Comparison of ENCODE assay signal across 15 mouse cellular contexts in the genomic region with DNA sequence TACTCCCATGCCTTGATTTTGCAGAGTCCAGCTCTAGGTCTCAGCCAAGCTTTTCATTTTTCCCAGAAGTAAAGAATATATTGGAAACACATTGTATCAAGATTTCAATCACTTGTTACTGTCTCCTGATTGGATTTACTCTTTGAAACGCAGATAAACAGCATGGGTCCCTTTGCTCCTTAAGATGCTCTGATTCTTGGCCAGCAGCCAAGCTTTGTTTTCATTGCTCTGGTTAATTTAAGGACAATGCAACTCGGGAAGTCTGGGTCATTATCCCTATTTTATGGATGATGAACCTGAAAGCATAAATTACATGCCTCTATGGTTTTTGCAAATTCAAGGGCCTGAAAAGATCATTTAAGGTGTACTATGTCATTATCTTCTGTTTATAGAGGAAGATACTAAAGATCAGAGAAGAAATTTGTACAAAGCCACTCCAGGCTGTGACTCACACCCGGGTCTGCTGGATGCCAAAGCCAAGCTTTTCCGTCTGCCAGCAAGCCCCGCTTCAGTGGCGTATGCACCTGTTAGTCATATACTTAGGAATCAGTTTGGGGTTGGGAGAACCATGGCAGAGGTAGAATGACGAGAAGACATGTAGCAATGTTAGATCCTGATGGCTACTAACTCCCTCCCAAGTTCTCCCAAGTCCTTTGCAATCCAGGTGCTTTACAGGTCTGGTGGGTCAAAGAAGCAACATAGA. TPM values are rescaled to one million over a fixed set of nuclear protein-coding genes. Genes with fewer than 3 reads are reported as not detected.
DNase-seq lines count a peak whose midpoint lies in the region; ATAC-seq and TF ChIP-seq lines count a peak whose summit lies in the region.
"Had no signal": no experiment of that assay in that cellular context is flagged by ENCODE, and none has a peak within 500 bp of the region (broad histone marks: within the 10 kb centered on the region; RNA-seq: fewer than 3 reads in every experiment).

No protein-coding gene starts in this region.

- H3K27me3 ChIP-seq in embryonic facial prominence, embryonic 14.5 days (replicated peaks; ENCODE audit: control insufficient read depth, insufficient read depth, low read length) = no peaks in the 10 kb centered on the region
- no peaks in the 10 kb centered on the region for H3K27me3 ChIP-seq in embryonic facial prominence, embryonic 10.5 days (replicated peaks; ENCODE audit: low read depth, poor library complexity, severe bottlenecking)
- H3K27me3 ChIP-seq in lung, embryonic 14.5 days (ENCODE audit: insufficient read depth, low read length) = no peaks in the 10 kb centered on the region
- H3K27me3 ChIP-seq in C2C12 (ENCODE audit: control insufficient read depth, insufficient read depth, insufficient read length) = no peaks in the 10 kb centered on the region
- no peaks in the 10 kb centered on the region for H3K27me3 ChIP-seq in limb, embryonic 10.5 days (ENCODE audit: low read depth, poor library complexity, severe bottlenecking)

- H3K9ac ChIP-seq in embryonic facial prominence, embryonic 14.5 days (ENCODE audit: low read depth, low read length) = no peak overlapping the region
- H3K9ac ChIP-seq in lung, embryonic 14.5 days = no peak overlapping the region

- H3ac ChIP-seq in C2C12 (ENCODE audit: control insufficient read depth, insufficient read length, low read depth) = no peak overlapping the region

- no peak for TF ChIP-seq CTCF in lung, embryonic 14.5 days (IDR thresholded peaks at IDR 0.05; ENCODE audit: low read depth)
- no peak for TF ChIP-seq CTCF in lung, adult 2 months (IDR thresholded peaks at IDR 0.05; ENCODE audit: insufficient read depth, low read length)
- TF ChIP-seq CTCF in C2C12 (IDR thresholded peaks at IDR 0.05; ENCODE audit: control insufficient read depth, insufficient read depth, insufficient read length) = no peak

- no peak overlapping the region for H3K4me2 ChIP-seq in embryonic facial prominence, embryonic 14.5 days (ENCODE audit: low read depth, low read length)
- H3K4me2 ChIP-seq in lung, embryonic 14.5 days = no peak overlapping the region
- H3K4me2 ChIP-seq: liver, embryonic 11.5 days; midbrain, embryonic 11.5 days had no signal

- DNase-seq in embryonic facial prominence, embryonic 14.5 days (ENCODE audit: low spot score) = peak; percentile 41
- DNase-seq in embryonic facial prominence, embryonic 10.5 days (ENCODE audit: low spot score) = no peak
- peak; percentile 25 for DNase-seq in lung, embryonic 14.5 days
- DNase-seq in lung, adult 2 months = no peak
- DNase-seq in adrenal gland, postnatal 14 days = peak; percentile 65
- no peak for DNase-seq in limb, embryonic 10.5 days (ENCODE audit: low spot score)
- no peak for DNase-seq in left cerebral cortex, adult 9 months (ENCODE audit: low spot score in 2 of 2)
- DNase-seq: gastrocnemius, postnatal 10 days; heart, postnatal 36 days had no signal

- H3K4me1 ChIP-seq in embryonic facial prominence, embryonic 14.5 days (ENCODE audit: control insufficient read depth, insufficient read depth, low read length) = no peaks in the 10 kb centered on the region
- H3K4me1 ChIP-seq in embryonic facial prominence, embryonic 10.5 days = no peaks in the 10 kb centered on the region
- no peaks in the 10 kb centered on the region for H3K4me1 ChIP-seq in lung, embryonic 14.5 days (ENCODE audit: insufficient read depth)
- H3K4me1 ChIP-seq in lung, adult 2 months (ENCODE audit: control insufficient read depth, insufficient read depth, low read length) = no peaks in the 10 kb centered on the region
- H3K4me1 ChIP-seq in limb, embryonic 10.5 days = no peaks in the 10 kb centered on the region

- ATAC-seq in embryonic facial prominence, embryonic 14.5 days (ENCODE audit: low read depth) = no peak
- no peak for ATAC-seq in lung, embryonic 14.5 days (ENCODE audit: insufficient read depth)
- ATAC-seq: inflammation-experienced regulatory T-cells, adult 6 months; lung, postnatal 0 days had no signal

- H3K4me3 ChIP-seq in embryonic facial prominence, embryonic 14.5 days (ENCODE audit: low read depth, low read length) = no peak overlapping the region
- H3K4me3 ChIP-seq in embryonic facial prominence, embryonic 10.5 days = no peak overlapping the region
- no peak overlapping the region for H3K4me3 ChIP-seq in lung, embryonic 14.5 days (ENCODE audit: low read depth, low read length)
- no peak overlapping the region for H3K4me3 ChIP-seq in lung, adult 2 months (replicated peaks; ENCODE audit: extremely low read depth, low read depth, low read length)
- no peak overlapping the region for H3K4me3 ChIP-seq in C2C12 (ENCODE audit: insufficient read depth, poor library complexity, severe bottlenecking)
- H3K4me3 ChIP-seq in limb, embryonic 10.5 days = no peak overlapping the region
- H3K4me3 ChIP-seq: erythroblast, embryonic 14.5 days had no signal

- TF ChIP-seq POLR2A in lung, adult 2 months (IDR thresholded peaks at IDR 0.05; ENCODE audit: borderline replicate concordance, extremely low read depth, low read depth, low read length) = no peak

- H3K79me3 ChIP-seq in C2C12 (ENCODE audit: low read depth) = no peaks in the 10 kb centered on the region

- H3K36me3 ChIP-seq in embryonic facial prominence, embryonic 14.5 days (ENCODE audit: control insufficient read depth, insufficient read depth, low read length) = no peaks in the 10 kb centered on the region
- H3K36me3 ChIP-seq in embryonic facial prominence, embryonic 10.5 days (replicated peaks) = no peaks in the 10 kb centered on the region
- H3K36me3 ChIP-seq in lung, embryonic 14.5 days (ENCODE audit: insufficient read depth) = no peaks in the 10 kb centered on the region
- no peaks in the 10 kb centered on the region for H3K36me3 ChIP-seq in C2C12 (ENCODE audit: control insufficient read depth, insufficient read depth)
- H3K36me3 ChIP-seq in limb, embryonic 10.5 days = no peaks in the 10 kb centered on the region

- H3K9me3 ChIP-seq in embryonic facial prominence, embryonic 14.5 days (ENCODE audit: control insufficient read depth, low read length) = no peaks in the 10 kb centered on the region
- H3K9me3 ChIP-seq in embryonic facial prominence, embryonic 10.5 days = no peaks in the 10 kb centered on the region
- no peaks in the 10 kb centered on the region for H3K9me3 ChIP-seq in lung, embryonic 14.5 days (ENCODE audit: low read depth, low read length)
- H3K9me3 ChIP-seq in limb, embryonic 10.5 days (replicated peaks) = no peaks in the 10 kb centered on the region

- no peaks in the 10 kb centered on the region for H3K79me2 ChIP-seq in C2C12 (ENCODE audit: control insufficient read depth, insufficient read depth)

- H3K27ac ChIP-seq in embryonic facial prominence, embryonic 14.5 days (replicated peaks; ENCODE audit: low read depth, low read length) = no peak overlapping the region
- no peak overlapping the region for H3K27ac ChIP-seq in embryonic facial prominence, embryonic 10.5 days (replicated peaks)
- no peak overlapping the region for H3K27ac ChIP-seq in lung, embryonic 14.5 days (ENCODE audit: low read depth)
- H3K27ac ChIP-seq in limb, embryonic 10.5 days = no peak overlapping the region

- 55% methylated on average over 7 of the region's 7 CpGs for WGBS in embryonic facial prominence, embryonic 14.5 days
- 78% methylated on average over 7 of the region's 7 CpGs for WGBS in embryonic facial prominence, embryonic 10.5 days
- WGBS in lung, embryonic 14.5 days = 71% methylated on average over 7 of the region's 7 CpGs
- 63% methylated on average over 7 of the region's 7 CpGs for WGBS in lung, adult 2 months
- WGBS in limb, embryonic 10.5 days = 85% methylated on average over 7 of the region's 7 CpGs

TF ChIP-seq in C2C12, 6 proteins besides CTCF, POLR2A, EP300 and RAD21:
- TF ChIP-seq MAX (IDR thresholded peaks at IDR 0.05) (no peak), MYOD1 (IDR thresholded peaks at IDR 0.05; ENCODE audit: control insufficient read depth, insufficient read length, low read depth) (peak; percentile 69), MYOG (IDR thresholded peaks at IDR 0.05; ENCODE audit: control insufficient read depth, extremely low read depth, insufficient read length) (no peak), FOSL1 (IDR thresholded peaks at IDR 0.05; ENCODE audit: insufficient read depth, low read length, poor library complexity, severe bottlenecking) (peak; percentile 28), CEBPB (IDR thresholded peaks at IDR 0.05; ENCODE audit: low read depth) (peak; percentile 34), USF1 (IDR thresholded peaks at IDR 0.05; ENCODE audit: low read depth) (no peak)

RNA-seq across cellular contexts. Expression of a gene that starts 17.5 kb away (rescaled TPM):
- 8.2 and 11.2 TPM in 2 replicates for polyA plus RNA-seq in embryonic facial prominence, embryonic 14.5 days (2014; fragmentation: Nextera tagmentation; extraction: Ambion mirVana)
- 0.04 TPM in 1 of 2 replicates, not detected in the other for polyA plus RNA-seq in embryonic facial prominence, embryonic 10.5 days (2016; fragmentation: Nextera tagmentation; extraction: Ambion mirVana)
- 0.09 and 0.41 TPM in 2 replicates for polyA plus RNA-seq in lung, embryonic 14.5 days (2014; fragmentation: Nextera tagmentation; extraction: Ambion mirVana)
- 0.63 and 2.6 TPM in 2 replicates for polyA plus RNA-seq in lung, adult 2 months (2012; rRNA removed)
- polyA plus RNA-seq in C2C12 (2012; fragmentation: generic; extraction: Trizol) = 0.01 TPM
- 0.56 and 0.59 TPM in 2 replicates for total RNA-seq in adrenal gland, postnatal 14 days (2021)
- polyA plus RNA-seq in limb, embryonic 10.5 days (2016; fragmentation: Nextera tagmentation; extraction: Ambion mirVana) = 0.19 and 0.25 TPM in 2 replicates
- polyA plus RNA-seq: erythroblast, embryonic 14.5 days; inflammation-experienced regulatory T-cells, adult 6 months had no signal

RNA-seq across cellular contexts. Expression of a gene that starts 22.4 kb away (rescaled TPM):
- polyA plus RNA-seq in embryonic facial prominence, embryonic 14.5 days (2014; fragmentation: Nextera tagmentation; extraction: Ambion mirVana) = 37.1 and 38.6 TPM in 2 replicates
- polyA plus RNA-seq in embryonic facial prominence, embryonic 10.5 days (2016; fragmentation: Nextera tagmentation; extraction: Ambion mirVana) = 46.1 and 50.5 TPM in 2 replicates
- 40.5 and 44.6 TPM in 2 replicates for polyA plus RNA-seq in lung, embryonic 14.5 days (2014; fragmentation: Nextera tagmentation; extraction: Ambion mirVana)
- 11.3 and 16.6 TPM in 2 replicates for polyA plus RNA-seq in lung, adult 2 months (2012; rRNA removed)
- polyA plus RNA-seq in C2C12 (2012; fragmentation: generic; extraction: Trizol) = 10.7 TPM
- total RNA-seq in adrenal gland, postnatal 14 days (2021) = 114 and 129 TPM in 2 replicates
- 44.3 and 48.6 TPM in 2 replicates for polyA plus RNA-seq in limb, embryonic 10.5 days (2016; fragmentation: Nextera tagmentation; extraction: Ambion mirVana)

Comparison
In these comparisons a context has a peak if more than half of its experiments do, and no peak if none do; other contexts are left out.
1. DNase-seq: peak in embryonic facial prominence, embryonic 14.5 days (single experiment), lung, embryonic 14.5 days (single experiment) and adrenal gland, postnatal 14 days (single experiment); none in embryonic facial prominence, embryonic 10.5 days (single experiment), lung, adult 2 months (single experiment), limb, embryonic 10.5 days (single experiment) and left cerebral cortex, adult 9 months (0 of 2).